10 mouse cellular contexts compared by ENCODE assay signal in genomic region chr5:100569997-100570595, GRCm38 (mm10). TPM values are rescaled to one million over a fixed set of nuclear protein-coding genes. Genes with fewer than 3 reads are reported as not detected.
A peak's percentile ranks its signal among the peaks of the same experiment; 100 is the strongest.
DNase-seq lines count a peak whose midpoint lies in the region; ATAC-seq and TF ChIP-seq lines count a peak whose summit lies in the region.
"Had no signal": no experiment of that assay in that cellular context is flagged by ENCODE, and none has a peak within 500 bp of the region (broad histone marks: within the 10 kb centered on the region; RNA-seq: fewer than 3 reads in every experiment).

No protein-coding gene starts in this region.

- peaks cover 4% of the 10 kb centered on the region; the same call in 1 of the 2 replicates for H3K27me3 ChIP-seq in limb, embryonic 13.5 days
- no peaks in the 10 kb centered on the region for H3K27me3 ChIP-seq in limb, embryonic 10.5 days (ENCODE audit: low read depth, poor library complexity, severe bottlenecking)
- H3K27me3 ChIP-seq in G1E (ENCODE audit: insufficient read depth, low read length), result peaks cover 17% of the 10 kb centered on the region
- H3K27me3 ChIP-seq in megakaryocyte, embryonic 14.5 days (replicated peaks), result no peaks in the 10 kb centered on the region
- no peaks in the 10 kb centered on the region for H3K27me3 ChIP-seq in hindbrain, postnatal 0 days (ENCODE audit: insufficient read depth, low read length)

- H3K9ac ChIP-seq in limb, embryonic 13.5 days, result no peak overlapping the region
- no peak overlapping the region for H3K9ac ChIP-seq in hindbrain, postnatal 0 days (replicated peaks; ENCODE audit: low read length)
- H3K9ac ChIP-seq: forebrain, postnatal 0 days had no signal

- TF ChIP-seq POLR2A in cortical plate, adult 2 months (IDR thresholded peaks at IDR 0.05; ENCODE audit: extremely low read depth, insufficient read depth, low read length), result no peak

- no peaks in the 10 kb centered on the region for H3K36me3 ChIP-seq in limb, embryonic 13.5 days
- no peaks in the 10 kb centered on the region for H3K36me3 ChIP-seq in limb, embryonic 10.5 days
- H3K36me3 ChIP-seq in G1E (replicated peaks), result no peaks in the 10 kb centered on the region
- no peaks in the 10 kb centered on the region for H3K36me3 ChIP-seq in megakaryocyte, embryonic 14.5 days (replicated peaks; ENCODE audit: low read length)
- H3K36me3 ChIP-seq in hindbrain, postnatal 0 days (ENCODE audit: insufficient read depth, low read length), result no peaks in the 10 kb centered on the region

- WGBS in limb, embryonic 13.5 days, result 72% methylated on average over 13 of the region's 13 CpGs
- 79% methylated on average over 13 of the region's 13 CpGs for WGBS in limb, embryonic 10.5 days
- WGBS in hindbrain, postnatal 0 days, result 78% methylated on average over 13 of the region's 13 CpGs

- no peak for DNase-seq in limb, embryonic 10.5 days (ENCODE audit: low spot score)
- DNase-seq in G1E (ENCODE audit: low spot score), result no peak
- DNase-seq in hindbrain, postnatal 0 days (ENCODE audit: low spot score), result no peak
- DNase-seq in gastrocnemius, adult 18-20 months (ENCODE audit: low spot score), result no peak
- DNase-seq: forebrain, postnatal 0 days; layer of hippocampus, postnatal 36 days had no signal

- no peak for ATAC-seq in limb, embryonic 13.5 days (ENCODE audit: low FRiP score, low read depth)
- no peak for ATAC-seq in G1E (ENCODE audit: extremely low read depth, insufficient number of reproducible peaks, low FRiP score, poor library complexity, severe bottlenecking)
- no peak for ATAC-seq in hindbrain, postnatal 0 days
- ATAC-seq: forebrain, postnatal 0 days; hindbrain, embryonic 16.5 days had no signal

- 0 out of 2 replicates have a peak overlapping the region, but pooled peaks have one; percentile 16 for H3K4me2 ChIP-seq in limb, embryonic 13.5 days (replicated peaks)
- H3K4me2 ChIP-seq in hindbrain, postnatal 0 days (ENCODE audit: low read depth, low read length), result no peak overlapping the region

- no peaks in the 10 kb centered on the region for H3K4me1 ChIP-seq in limb, embryonic 13.5 days
- H3K4me1 ChIP-seq in limb, embryonic 10.5 days, result peaks cover 4% of the 10 kb centered on the region; the same call in 1 of the 2 replicates
- peaks cover 65% of the 10 kb centered on the region for H3K4me1 ChIP-seq in G1E (ENCODE audit: insufficient read depth, low read depth, low read length)
- no peaks in the 10 kb centered on the region for H3K4me1 ChIP-seq in cortical plate, adult 2 months (ENCODE audit: control insufficient read depth, insufficient read depth, low read length)
- peaks cover 39% of the 10 kb centered on the region for H3K4me1 ChIP-seq in megakaryocyte, embryonic 14.5 days
- no peaks in the 10 kb centered on the region for H3K4me1 ChIP-seq in hindbrain, postnatal 0 days (ENCODE audit: insufficient read depth, low read length)

- H3K9me3 ChIP-seq in limb, embryonic 13.5 days, result no peaks in the 10 kb centered on the region
- no peaks in the 10 kb centered on the region for H3K9me3 ChIP-seq in limb, embryonic 10.5 days (replicated peaks)
- H3K9me3 ChIP-seq in G1E (replicated peaks), result no peaks in the 10 kb centered on the region
- H3K9me3 ChIP-seq in megakaryocyte, embryonic 14.5 days, result no peaks in the 10 kb centered on the region
- no peaks in the 10 kb centered on the region for H3K9me3 ChIP-seq in hindbrain, postnatal 0 days (ENCODE audit: low read length)

- no peak overlapping the region for H3K4me3 ChIP-seq in limb, embryonic 13.5 days
- H3K4me3 ChIP-seq in limb, embryonic 10.5 days, result no peak overlapping the region
- H3K4me3 ChIP-seq in G1E (ENCODE audit: low read depth, low read length), result peak overlapping the region; percentile 49
- H3K4me3 ChIP-seq in cortical plate, adult 2 months (ENCODE audit: insufficient read depth, low read length), result 0 out of 2 replicates have a peak overlapping the region, but pooled peaks have one; percentile 15
- peak overlapping the region; percentile 81 for H3K4me3 ChIP-seq in megakaryocyte, embryonic 14.5 days (replicated peaks)
- no peak overlapping the region for H3K4me3 ChIP-seq in hindbrain, postnatal 0 days (ENCODE audit: low read length)

- no peak for TF ChIP-seq CTCF in G1E (IDR thresholded peaks at IDR 0.05; ENCODE audit: low read depth, low read length)
- no peak for TF ChIP-seq CTCF in cortical plate, adult 2 months (IDR thresholded peaks at IDR 0.05; ENCODE audit: extremely low read depth, insufficient read depth, low read length)
- TF ChIP-seq CTCF in hindbrain, postnatal 0 days (IDR thresholded peaks at IDR 0.05; ENCODE audit: low read depth), result no peak

- no peak overlapping the region for H3K27ac ChIP-seq in limb, embryonic 13.5 days
- no peak overlapping the region for H3K27ac ChIP-seq in limb, embryonic 10.5 days
- H3K27ac ChIP-seq in cortical plate, adult 2 months (ENCODE audit: insufficient read depth, low read length), result peak overlapping the region; percentile 46; the same call in 1 of the 2 replicates
- no peak overlapping the region for H3K27ac ChIP-seq in hindbrain, postnatal 0 days

RNA-seq across cellular contexts. Expression of gene Plac8, which starts 1.9 kb away (rescaled TPM):
- polyA plus RNA-seq in limb, embryonic 13.5 days (2015; fragmentation: Nextera tagmentation; extraction: Ambion mirVana), result 4.5 and 6.0 TPM in 2 replicates
- 2.2 and 2.7 TPM in 2 replicates for polyA plus RNA-seq in limb, embryonic 10.5 days (2016; fragmentation: Nextera tagmentation; extraction: Ambion mirVana)
- total RNA-seq in G1E (2014; fragmentation: Nextera tagmentation), result 3.6 and 8.9 TPM in 2 replicates
- total RNA-seq in G1E (2017), result 2.7 and 5.9 TPM in 2 replicates
- polyA plus RNA-seq in G1E (2012), result 0.36 and 0.56 TPM in 2 replicates
- 0.55 and 0.96 TPM in 2 replicates for polyA plus RNA-seq in cortical plate, adult 2 months (2012; rRNA removed)
- 6.4 TPM in 1 of 2 replicates, not detected in the other for polyA plus RNA-seq in megakaryocyte, embryonic 14.5 days (2012; ENCODE audit: insufficient read depth, low replicate concordance)
- 1.3 and 3.9 TPM in 2 replicates for total RNA-seq in hindbrain, postnatal 0 days (2014; rRNA removed)
- polyA plus RNA-seq in hindbrain, postnatal 0 days (2015; fragmentation: Nextera tagmentation; extraction: Ambion mirVana), result 2.8 and 3.4 TPM in 2 replicates
- under 1 TPM in 1 of 2 experiments, not detected in 1; 0.80 TPM for total RNA-seq in gastrocnemius, adult 18-20 months (2021)
- total RNA-seq: layer of hippocampus, postnatal 36 days had no signal

RNA-seq across cellular contexts. Expression of gene Cops4, which starts 52.0 kb away (rescaled TPM):
- 225 and 235 TPM in 2 replicates for polyA plus RNA-seq in limb, embryonic 13.5 days (2015; fragmentation: Nextera tagmentation; extraction: Ambion mirVana)
- 252 and 254 TPM in 2 replicates for polyA plus RNA-seq in limb, embryonic 10.5 days (2016; fragmentation: Nextera tagmentation; extraction: Ambion mirVana)
- total RNA-seq in G1E (2014; fragmentation: Nextera tagmentation) (76.7 and 84.4 TPM in 2 replicates), G1E (2017) (120 and 129 TPM in 2 replicates)
- 4.9 and 11.9 TPM in 2 replicates for polyA plus RNA-seq in G1E (2012)
- 73.3 and 76.8 TPM in 2 replicates for polyA plus RNA-seq in cortical plate, adult 2 months (2012; rRNA removed)
- 2.9 and 14.4 TPM in 2 replicates for polyA plus RNA-seq in megakaryocyte, embryonic 14.5 days (2012; ENCODE audit: insufficient read depth, low replicate concordance)
- 91.7 and 97.5 TPM in 2 replicates for total RNA-seq in hindbrain, postnatal 0 days (2014; rRNA removed)
- polyA plus RNA-seq in hindbrain, postnatal 0 days (2015; fragmentation: Nextera tagmentation; extraction: Ambion mirVana), result 169 and 172 TPM in 2 replicates
- 100 to 1,000 TPM; 110 to 112 TPM for total RNA-seq in gastrocnemius, adult 18-20 months (2021)

Comparison
In these comparisons a context has a peak if more than half of its experiments do, and no peak if none do; other contexts are left out.
1. H3K4me3 ChIP-seq: peak in G1E (single experiment), cortical plate, adult 2 months (single experiment) and megakaryocyte, embryonic 14.5 days (single experiment); none in limb, embryonic 13.5 days (single experiment), limb, embryonic 10.5 days (single experiment) and hindbrain, postnatal 0 days (single experiment).